Mouse (Mus musculus) heart, embryonic 11.5 days (tissue): ENCODE data around the gene 9930111J21Rik1. TPM values are rescaled to one million over a fixed set of nuclear protein-coding genes. Genes with fewer than 3 reads are reported as not detected.
"Not testable (repeated sequence)": the region's sequence is repeated elsewhere in the genome, so short reads cannot be mapped to it uniquely, and the experiment has no call there.

Experiments
- ATAC-seq: fragments of 200-750 bp; cut with Nextera tagmentation; replicated peaks from 2 replicates; pipeline ENCODE4 v1.8.0; 2017; ENCODE audit warnings: moderate library complexity; ENCODE audit not compliant: insufficient number of reproducible peaks, low FRiP score, low TSS enrichment
- H3K27ac ChIP-seq: fragments of 300-500 bp; sonication (generic); 2 replicates; pipeline ENCODE4 v1.5.1; 2014; ENCODE audit warnings: mild to moderate bottlenecking, low read depth, low read length
- H3K27me3 ChIP-seq: fragments of 300-500 bp; sonication (generic); 2 replicates; pipeline ENCODE4 v1.6.1; 2014; ENCODE audit warnings: mild to moderate bottlenecking, low read length, mixed read lengths; ENCODE audit not compliant: control insufficient read depth, insufficient read depth
- H3K36me3 ChIP-seq: fragments of 300-500 bp; sonication (generic); 2 replicates; pipeline ENCODE4 v1.6.1; 2014; ENCODE audit warnings: mild to moderate bottlenecking, low read length, moderate library complexity, mixed read lengths; ENCODE audit not compliant: control insufficient read depth, insufficient read depth
- H3K4me1 ChIP-seq: fragments of 300-500 bp; sonication (generic); 2 replicates; pipeline ENCODE4 v1.6.1; 2014; ENCODE audit warnings: low read length; ENCODE audit not compliant: control insufficient read depth, insufficient read depth
- H3K4me2 ChIP-seq: fragments of 300-500 bp; sonication (generic); 2 replicates; pipeline ENCODE4 v1.6.1; 2014; ENCODE audit warnings: mild to moderate bottlenecking, moderate library complexity
- H3K4me3 ChIP-seq: fragments of 300-500 bp; sonication (generic); 2 replicates; pipeline ENCODE4 v1.5.1; 2014; ENCODE audit warnings: low read depth, low read length
- H3K9ac ChIP-seq: fragments of 300-500 bp; sonication (generic); 2 replicates; pipeline ENCODE4 v1.6.1; 2014; ENCODE audit warnings: mild to moderate bottlenecking, low read depth, low read length, moderate library complexity
- H3K9me3 ChIP-seq: fragments of 300-500 bp; sonication (generic); replicated peaks from 2 replicates; pipeline ENCODE4 v1.6.1; 2016; ENCODE audit warnings: low read length; ENCODE audit not compliant: control insufficient read depth
- WGBS: fragments of 180-500 bp; shearing (Covaris S2); extraction: QIAGEN DNeasy Blood & Tissue Kit; methylation state at CpG from one replicate; pipeline ENCODE4 v1.1.7; 2014; ENCODE audit not compliant: insufficient replicate concordance; 5-methylcytosine and 5-hydroxymethylcytosine counted together
- polyA plus RNA-seq: library from polyadenylated mRNA; unstranded; fragments of >200 nt; fragmentation: Nextera tagmentation; extraction: Ambion mirVana; gene quantifications from 2 replicates; pipeline ENCODE4 v1.2.1, GENCODE M21; 2014

9930111J21Rik1 gene
- polyA plus RNA-seq, 1 experiment from 2014 or later = not detected

GRCm38 (mm10) chr11:48900654-48901566 lies 78.3 kb downstream of the 9930111J21Rik1 start:
- not testable (repeated sequence) for H3K27me3 ChIP-seq, H3K4me2 ChIP-seq, ATAC-seq

DNA sequence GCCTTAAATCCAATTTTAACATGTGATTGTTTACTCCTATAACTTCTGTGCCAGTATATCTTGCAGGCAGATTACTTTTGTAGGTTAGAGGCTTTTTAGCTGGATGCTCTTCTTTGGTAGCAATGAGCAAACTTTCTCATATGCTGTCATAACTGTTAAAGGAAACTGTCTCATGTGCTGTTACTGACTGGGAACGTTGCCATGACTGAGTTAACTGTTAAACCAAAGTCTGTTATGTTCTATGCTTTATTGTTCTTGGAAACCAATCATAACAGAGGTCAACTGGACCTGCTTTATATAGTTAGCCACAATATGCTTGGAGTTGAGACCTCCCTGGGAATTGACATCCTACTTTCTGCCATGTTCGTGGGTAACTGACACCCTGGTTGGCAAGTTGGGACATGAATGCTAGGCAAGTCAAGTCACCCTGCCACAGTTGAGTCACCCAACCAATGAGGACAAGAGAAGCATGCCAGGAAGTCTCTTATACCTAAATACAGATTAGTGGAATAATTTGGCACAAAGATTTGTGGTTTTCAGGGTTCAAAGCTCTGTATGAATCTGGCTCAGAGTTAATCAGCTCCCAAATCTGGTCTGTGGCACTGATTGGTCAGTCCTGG lies 80.3 kb downstream of the 9930111J21Rik1 start:
- ATAC-seq = no peak
- H3K27me3 ChIP-seq = no peaks in the 10 kb centered on the region
- 69% methylated on average over 2 of the region's 2 CpGs for WGBS

More at GRCm38 (mm10) chr11:48900654-48901566, 78.3 kb downstream of the 9930111J21Rik1 start:
- not testable (repeated sequence) for H3K36me3 ChIP-seq, H3K4me3 ChIP-seq, H3K27ac ChIP-seq, H3K9me3 ChIP-seq, H3K4me1 ChIP-seq, H3K9ac ChIP-seq
- WGBS = 76% methylated on average over 6 of the region's 6 CpGs

More for the DNA sequence above, 80.3 kb downstream of the 9930111J21Rik1 start:
- no peak overlapping the region for H3K27ac ChIP-seq
- H3K9ac ChIP-seq = no peak overlapping the region
- no peak overlapping the region for H3K4me3 ChIP-seq
- H3K9me3 ChIP-seq = no peaks in the 10 kb centered on the region
- no peak overlapping the region for H3K4me2 ChIP-seq
- no peaks in the 10 kb centered on the region for H3K36me3 ChIP-seq
- H3K4me1 ChIP-seq = no peaks in the 10 kb centered on the region

Other genes with a start within 250 kb of the 9930111J21Rik1 start
- 538 and 603 TPM in 2 replicates for gene Rack1, start 179.1 kb downstream of the 9930111J21Rik1 start, polyA plus RNA-seq
- gene Trim41, start 162.0 kb downstream of the 9930111J21Rik1 start, polyA plus RNA-seq = 3.3 and 3.7 TPM in 2 replicates
- gene Trim7, start 153.3 kb downstream of the 9930111J21Rik1 start, polyA plus RNA-seq = 0.43 and 0.70 TPM in 2 replicates
- gene Gm12184, start 152.7 kb downstream of the 9930111J21Rik1 start, polyA plus RNA-seq = 2.9 and 4.0 TPM in 2 replicates
- 4.9 and 5.9 TPM in 2 replicates for gene Irgm1, start 107.7 kb downstream of the 9930111J21Rik1 start, polyA plus RNA-seq
- 0.16 TPM in 1 of 2 replicates, not detected in the other for gene Gm5431, start 77.2 kb downstream of the 9930111J21Rik1 start, polyA plus RNA-seq
- gene Psme2b, start 33.2 kb downstream of the 9930111J21Rik1 start, polyA plus RNA-seq = 1.3 and 1.7 TPM in 2 replicates
- gene Olfr56, start 509 bp downstream of the 9930111J21Rik1 start, polyA plus RNA-seq = not detected in 2 replicates
- not detected in 2 replicates for gene Gm12185, start 12.8 kb upstream of the 9930111J21Rik1 start, polyA plus RNA-seq
- not detected in 2 replicates for gene Tgtp1, start 14.8 kb upstream of the 9930111J21Rik1 start, polyA plus RNA-seq
- gene 9930111J21Rik2, start 71.8 kb upstream of the 9930111J21Rik1 start, polyA plus RNA-seq = not detected in 2 replicates
- not detected in 2 replicates for gene Tgtp2, start 84.8 kb upstream of the 9930111J21Rik1 start, polyA plus RNA-seq
- gene Ifi47, start 97.2 kb upstream of the 9930111J21Rik1 start, polyA plus RNA-seq = 0.58 and 0.96 TPM in 2 replicates
- gene Olfr1396, start 135.5 kb upstream of the 9930111J21Rik1 start, polyA plus RNA-seq = not detected in 2 replicates
- gene Olfr1395, start 162.9 kb upstream of the 9930111J21Rik1 start, polyA plus RNA-seq = not detected in 2 replicates
- gene Olfr1394, start 175.0 kb upstream of the 9930111J21Rik1 start, polyA plus RNA-seq = not detected in 2 replicates
- 0.39 and 0.49 TPM in 2 replicates for gene Btnl9, start 207.8 kb upstream of the 9930111J21Rik1 start, polyA plus RNA-seq
- 33.9 and 36.8 TPM in 2 replicates for gene Zfp62, start 223.9 kb upstream of the 9930111J21Rik1 start, polyA plus RNA-seq